Mouse (Mus musculus): ENCODE data around the gene Btbd2.
A peak's percentile ranks its signal among the peaks of the same experiment; 100 is the strongest.

The Btbd2 gene

GRCm38 (mm10) chr10:80656863-80657623 lies at the start of gene Btbd2:
Btbd2 (minus strand) TSS chr10:80657071.
- no peak for DNase-seq (ENCODE audit: low spot score in 2 of 2)

- DNase-seq (ENCODE audit: low spot score in 2 of 2): no peak
Observed at GRCm38 (mm10) chr10:80705479-80705878, 48.6 kb upstream of the Btbd2 start.

- DNase-seq (ENCODE audit: low spot score in 2 of 2): no peak
Observed at GRCm38 (mm10) chr10:80705033-80705432, 48.2 kb upstream of the Btbd2 start.

- DNase-seq (ENCODE audit: low spot score in 2 of 2): no peak
Observed at GRCm38 (mm10) chr10:80704418-80704817, 47.5 kb upstream of the Btbd2 start.

- DNase-seq (ENCODE audit: low spot score in 2 of 2): no peak
Observed at GRCm38 (mm10) chr10:80703643-80704042, 46.8 kb upstream of the Btbd2 start.

- DNase-seq (ENCODE audit: low spot score in 2 of 2): peak; percentile 94 to 95
Observed at GRCm38 (mm10) chr10:80702536-80703390, 45.9 kb upstream of the Btbd2 start.

GRCm38 (mm10) chr10:80701721-80702535 lies 45.1 kb upstream of the Btbd2 start, which contains the start of the genes Mob3a and Izumo4:
Mob3a (minus strand) TSS chr10:80701977.
Izumo4 (plus strand) TSS chr10:80702184.
- peak; percentile 99 for DNase-seq (ENCODE audit: low spot score in 2 of 2)

GRCm38 (mm10) chr10:80700732-80701131 lies 43.9 kb upstream of the Btbd2 start:
- DNase-seq (ENCODE audit: low spot score in 2 of 2): peak; percentile 73 to 75

- DNase-seq (ENCODE audit: low spot score in 2 of 2): no peak
Observed at GRCm38 (mm10) chr10:80700038-80700504, 43.2 kb upstream of the Btbd2 start.

- no peak for DNase-seq (ENCODE audit: low spot score in 2 of 2)
Observed at GRCm38 (mm10) chr10:80698605-80699004, 41.7 kb upstream of the Btbd2 start.

- DNase-seq (ENCODE audit: low spot score in 2 of 2): no peak
Observed at GRCm38 (mm10) chr10:80697812-80698211, 40.9 kb upstream of the Btbd2 start.

- no peak for DNase-seq (ENCODE audit: low spot score in 2 of 2)
Observed at GRCm38 (mm10) chr10:80697393-80697787, 40.5 kb upstream of the Btbd2 start.

GRCm38 (mm10) chr10:80696502-80697392 lies 39.9 kb upstream of the Btbd2 start:
- DNase-seq (ENCODE audit: low spot score in 2 of 2): peak in 1 of 2 experiments; percentile 45

- peak; percentile 53 to 61 for DNase-seq (ENCODE audit: low spot score in 2 of 2)
Observed at GRCm38 (mm10) chr10:80695801-80696501, 39.1 kb upstream of the Btbd2 start.

- peak; percentile 90 to 91 for DNase-seq (ENCODE audit: low spot score in 2 of 2)
Observed at GRCm38 (mm10) chr10:80695186-80695585, 38.3 kb upstream of the Btbd2 start.

- no peak for DNase-seq (ENCODE audit: low spot score in 2 of 2)
Observed at GRCm38 (mm10) chr10:80694159-80694938, 37.5 kb upstream of the Btbd2 start.

- DNase-seq (ENCODE audit: low spot score in 2 of 2): peak; percentile 73 to 85
Observed at GRCm38 (mm10) chr10:80693401-80694045, 36.7 kb upstream of the Btbd2 start.

Data from natural killer cell, adult 2 months (primary cell).